Comparison of ENCODE assay signal across 9 mouse cellular contexts in genomic region chr12:111143005-111143508, GRCm38 (mm10). TPM values are rescaled to one million over a fixed set of nuclear protein-coding genes. Genes with fewer than 3 reads are reported as not detected.
DNase-seq lines count a peak whose midpoint lies in the region; ATAC-seq and TF ChIP-seq lines count a peak whose summit lies in the region.
"Had no signal": no experiment of that assay in that cellular context is flagged by ENCODE, and none has a peak within 500 bp of the region (broad histone marks: within the 10 kb centered on the region; RNA-seq: fewer than 3 reads in every experiment).

No protein-coding gene starts in this region.

- peak overlapping the region; percentile 78 for H3K27ac ChIP-seq in gastrocnemius, adult 2 months
- peak overlapping the region; percentile 76 for H3K27ac ChIP-seq in midbrain, embryonic 14.5 days (replicated peaks; ENCODE audit: low read depth, low read length)

- H3K4me3 ChIP-seq in gastrocnemius, adult 2 months: peak overlapping the region; percentile 58
- H3K4me3 ChIP-seq in midbrain, embryonic 14.5 days (replicated peaks; ENCODE audit: low read depth, low read length): 0 out of 2 replicates have a peak overlapping the region, but pooled peaks have one; percentile 0

- ATAC-seq in midbrain, embryonic 14.5 days (ENCODE audit: low FRiP score, low TSS enrichment): peak; percentile 46; the same call in 1 of the 2 replicates
- no peak for ATAC-seq in erythroblast, adult 5-6 weeks (replicated peaks; ENCODE audit: low FRiP score, poor library complexity, severe bottlenecking)

- H3K9ac ChIP-seq in midbrain, embryonic 14.5 days (replicated peaks; ENCODE audit: low read length): peak overlapping the region; percentile 37

- H3K4me1 ChIP-seq in midbrain, embryonic 14.5 days (ENCODE audit: control insufficient read depth, insufficient read depth, low read length): peaks cover 20% of the 10 kb centered on the region

- no peaks in the 10 kb centered on the region for H3K36me3 ChIP-seq in midbrain, embryonic 14.5 days (ENCODE audit: control insufficient read depth, insufficient read depth, low read length)

- H3K27me3 ChIP-seq in midbrain, embryonic 14.5 days (ENCODE audit: control insufficient read depth, insufficient read depth, low read length): no peaks in the 10 kb centered on the region

- H3K4me2 ChIP-seq in midbrain, embryonic 14.5 days (ENCODE audit: low read length): peak overlapping the region; percentile 42

- H3K9me3 ChIP-seq in midbrain, embryonic 14.5 days (ENCODE audit: control insufficient read depth, low read length): no peaks in the 10 kb centered on the region

- TF ChIP-seq CTCF in gastrocnemius, adult 2 months (IDR thresholded peaks at IDR 0.05): peak; percentile 49

- DNase-seq in gastrocnemius, adult 2 months: no peak
- DNase-seq in gastrocnemius, postnatal 4 days (ENCODE audit: low spot score in 2 of 2): no peak
- peak; percentile 69 for DNase-seq in CD4-positive, CD25-positive, alpha-beta regulatory T cell, adult 2 months (ENCODE audit: low read depth, low spot score)
- peak; percentile 57 for DNase-seq in embryo, embryonic 9.5 days (ENCODE audit: extremely low spot score)
- DNase-seq in kidney, adult 9 months: peak; percentile 33
- DNase-seq in midbrain, embryonic 14.5 days: peak; percentile 76
- DNase-seq in left cerebral cortex, adult 18-20 months (ENCODE audit: low spot score in 2 of 2): no peak

- intact Hi-C loops in gastrocnemius, adult 2 months (cut with DNase I): loop anchor here (2.0 kb wide), 1 partner anchor 22 kb away; no protein-coding TSS in a partner anchor

- 6% methylated on average over 12 of the region's 12 CpGs for WGBS in midbrain, embryonic 14.5 days

RNA-seq across cellular contexts. Expression of gene Traf3, which starts 23.1 kb away (rescaled TPM):
- 10 to 100 TPM in 1 of 2 experiments, 1 to 10 TPM in 1; 9.5 to 14.5 TPM for total RNA-seq in gastrocnemius, adult 2 months (2021)
- total RNA-seq in gastrocnemius, postnatal 4 days (2021): 10 to 100 TPM; 31.4 to 36.9 TPM
- 22.0 and 28.4 TPM in 2 replicates for polyA plus RNA-seq in midbrain, embryonic 14.5 days (2014; fragmentation: Nextera tagmentation; extraction: Ambion mirVana)
- 3.1 and 3.3 TPM in 2 replicates for total RNA-seq in erythroblast, adult 5-6 weeks (2015; ENCODE audit: low replicate concordance)
- 2.6 and 4.3 TPM in 2 replicates for total RNA-seq in erythroblast, adult 5-6 weeks (2017; ENCODE audit: low replicate concordance)
- 10 to 100 TPM; 32.3 to 42.4 TPM for total RNA-seq in left cerebral cortex, adult 18-20 months (2021)

RNA-seq across cellular contexts. Expression of gene 4930595D18Rik, which starts 41.2 kb away (rescaled TPM):
- under 1 TPM in 1 of 2 experiments, not detected in 1; 0.28 TPM for total RNA-seq in gastrocnemius, adult 2 months (2021)
- total RNA-seq in gastrocnemius, postnatal 4 days (2021): under 1 TPM in 1 of 2 experiments, not detected in 1; 0.34 TPM
- not detected in 2 replicates for polyA plus RNA-seq in midbrain, embryonic 14.5 days (2014; fragmentation: Nextera tagmentation; extraction: Ambion mirVana)
- total RNA-seq in erythroblast, adult 5-6 weeks (2015; ENCODE audit: low replicate concordance): not detected in 2 replicates
- total RNA-seq in erythroblast, adult 5-6 weeks (2017; ENCODE audit: low replicate concordance): not detected in 2 replicates
- not detected for total RNA-seq in left cerebral cortex, adult 18-20 months (2021)
- total RNA-seq: layer of hippocampus, postnatal 10 days had no signal

Comparison
In these comparisons a context has a peak if more than half of its experiments do, and no peak if none do; other contexts are left out.
1. DNase-seq: peak in CD4-positive, CD25-positive, alpha-beta regulatory T cell, adult 2 months (single experiment), embryo, embryonic 9.5 days (single experiment), kidney, adult 9 months (single experiment) and midbrain, embryonic 14.5 days (single experiment); none in gastrocnemius, adult 2 months (single experiment), gastrocnemius, postnatal 4 days (0 of 2) and left cerebral cortex, adult 18-20 months (0 of 2).